Mouse (Mus musculus) heart, postnatal 0 days (tissue): Measurements from ENCODE around the gene Tex2. TPM values are rescaled to one million over a fixed set of nuclear protein-coding genes. Genes with fewer than 3 reads are reported as not detected.

Source experiments
- ATAC-seq: fragments of 200-750 bp; cut with Nextera tagmentation; 2 replicates; pipeline ENCODE4 v1.8.0; 2017; ENCODE audit warnings: low read depth, moderate number of reproducible peaks, moderate library complexity; ENCODE audit not compliant: insufficient read depth
- DNase-seq: peaks from one replicate; pipeline ENCODE4 v3.0.0-alpha.2; 2016; ENCODE audit warnings: low spot score
- H3K27ac ChIP-seq: fragments of 300-500 bp; sonication (generic); 2 replicates; pipeline ENCODE4 v1.5.1; 2014; ENCODE audit warnings: low read depth, mild to moderate bottlenecking
- H3K27me3 ChIP-seq: fragments of 300-500 bp; sonication (generic); 2 replicates; pipeline ENCODE4 v1.6.1; 2014; ENCODE audit warnings: low read length, mixed read lengths; ENCODE audit not compliant: control insufficient read depth, insufficient read depth
- H3K36me3 ChIP-seq: fragments of 300-500 bp; sonication (generic); replicated peaks from 2 replicates; pipeline ENCODE4 v1.6.1; 2014; ENCODE audit warnings: low read length, mixed read lengths; ENCODE audit not compliant: control insufficient read depth, insufficient read depth
- H3K4me1 ChIP-seq: fragments of 300-500 bp; sonication (generic); 2 replicates; pipeline ENCODE4 v1.6.1; 2014; ENCODE audit warnings: antibody characterized with exemption; ENCODE audit not compliant: control insufficient read depth, insufficient read depth
- H3K4me2 ChIP-seq: fragments of 300-500 bp; sonication (generic); 2 replicates; pipeline ENCODE4 v1.6.1; 2014; ENCODE audit warnings: low read depth, mild to moderate bottlenecking, low read length, moderate library complexity
- H3K4me3 ChIP-seq: fragments of 300-500 bp; sonication (generic); 2 replicates; pipeline ENCODE4 v1.5.1; 2014; ENCODE audit warnings: low read depth, low read length
- H3K9ac ChIP-seq: fragments of 300-500 bp; sonication (generic); replicated peaks from 2 replicates; pipeline ENCODE4 v1.6.1; 2014; ENCODE audit warnings: low read depth, low read length, mixed read lengths
- H3K9me3 ChIP-seq: fragments of 300-500 bp; sonication (generic); replicated peaks from 2 replicates; pipeline ENCODE4 v1.6.1; 2016; ENCODE audit warnings: low read length; ENCODE audit not compliant: control insufficient read depth
- CTCF ChIP-seq: IDR thresholded peaks from 2 replicates; pipeline ENCODE4 v1.5.1; 2016; ENCODE audit warnings: antibody characterized with exemption, control low read depth, low read depth
- EP300 ChIP-seq: IDR thresholded peaks from 2 replicates; pipeline ENCODE4 v1.6.1; 2016; ENCODE audit warnings: antibody characterized with exemption, low read depth
- WGBS: fragments of 180-500 bp; shearing (Covaris S2); extraction: QIAGEN DNeasy Blood & Tissue Kit; methylation state at CpG from one replicate; pipeline ENCODE4 v1.1.7; 2014; 5-methylcytosine and 5-hydroxymethylcytosine counted together
- polyA plus RNA-seq: library from polyadenylated mRNA; unstranded; fragments of >200 nt; fragmentation: Nextera tagmentation; extraction: Ambion mirVana; gene quantifications from 2 replicates; pipeline ENCODE4 v1.2.1, GENCODE M21; 2015
- total RNA-seq: library from RNA; depleted of rRNA; stranded (reverse); fragments of >200 nt; gene quantifications from 2 replicates; pipeline ENCODE4 v1.2.3, GENCODE M21; 2014; ENCODE audit warnings: low replicate concordance

Gene Tex2
- total and polyA plus RNA-seq, 2 experiments from 2014 or later, result 14.0 to 37.4 TPM

DNA sequence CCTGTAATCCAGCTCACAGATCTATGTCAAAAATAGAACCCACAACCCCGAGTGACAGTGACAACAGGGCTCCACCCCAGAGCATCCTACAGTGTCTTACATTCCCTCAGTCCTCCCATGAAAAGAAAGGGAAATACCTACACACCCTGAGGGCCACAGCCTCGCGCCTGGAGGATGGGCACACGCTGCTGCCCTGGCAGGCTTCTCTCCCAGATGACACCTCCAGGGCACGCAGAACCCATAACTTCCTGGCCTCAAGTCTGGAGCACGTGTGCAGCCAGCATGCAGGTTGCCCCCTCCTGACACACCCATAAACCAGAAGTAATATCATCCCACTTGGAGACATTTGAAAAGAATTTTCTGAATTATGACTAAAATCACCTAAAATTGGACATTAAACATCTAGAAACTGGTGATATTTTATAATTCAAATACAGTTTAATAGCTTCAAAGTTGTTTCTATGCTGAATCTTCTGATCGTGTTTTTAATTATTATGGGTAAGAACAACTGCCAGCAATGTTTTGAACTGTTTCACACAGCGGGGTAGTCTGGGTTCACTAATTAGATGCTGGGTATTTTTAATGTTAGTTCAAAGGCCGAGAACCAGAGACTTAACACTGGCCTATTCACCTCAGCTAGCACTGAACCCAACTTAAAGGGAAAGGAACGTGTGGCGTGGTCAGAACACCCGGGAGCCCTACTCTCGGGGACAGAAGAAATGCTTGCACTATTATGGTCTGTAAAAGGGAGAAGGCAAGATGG lies 72.5 kb downstream of the Tex2 start:
- H3K36me3 ChIP-seq, result peaks cover 47% of the 10 kb centered on the region
- H3K27me3 ChIP-seq, result no peaks in the 10 kb centered on the region
- no peak overlapping the region for H3K4me3 ChIP-seq
- H3K9me3 ChIP-seq, result no peaks in the 10 kb centered on the region
- H3K9ac ChIP-seq, result no peak overlapping the region
- no peak overlapping the region for H3K4me2 ChIP-seq
- H3K4me1 ChIP-seq, result 0 out of 2 replicates have a peak, but pooled peaks cover 3% of the 10 kb centered on the region
- TF ChIP-seq CTCF, result no peak
- TF ChIP-seq EP300, result no peak
- H3K27ac ChIP-seq, result no peak overlapping the region
- no peak for DNase-seq
- 72% methylated on average over 13 of the region's 13 CpGs for WGBS
- ATAC-seq, result no peak

DNA sequence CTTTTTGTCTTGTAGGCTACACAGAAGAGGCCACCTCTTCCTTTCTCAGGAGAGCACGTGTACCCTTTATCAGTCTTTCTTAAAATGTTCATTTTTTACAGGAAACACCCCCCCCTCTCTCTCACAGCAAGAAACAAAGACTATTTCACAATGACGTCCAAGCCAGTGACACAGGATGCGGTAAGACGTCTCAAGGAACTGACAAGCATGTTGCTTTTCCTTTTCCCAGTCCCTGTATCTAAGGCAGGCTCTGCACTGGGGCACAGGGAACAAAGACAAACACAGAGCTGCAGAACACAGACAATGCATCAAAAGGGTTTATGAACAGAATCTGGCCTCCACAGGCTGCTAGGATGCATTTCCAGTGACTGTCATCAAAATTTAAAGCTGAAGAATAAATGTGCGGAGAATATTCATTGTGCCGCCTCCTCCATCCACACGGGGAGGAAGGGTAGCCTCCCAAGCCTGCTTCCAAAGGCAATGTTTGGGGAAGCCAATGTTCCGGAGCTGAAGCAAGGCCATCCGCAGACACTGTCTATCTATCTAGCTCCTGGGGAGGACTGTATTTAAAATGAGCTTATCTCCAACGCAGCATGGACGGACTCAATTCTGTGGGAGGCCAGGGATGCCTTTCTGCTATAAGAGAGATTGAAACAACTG lies 76.8 kb downstream of the Tex2 start:
- Histone ChIP-seq H3K9me3 (no peaks in the 10 kb centered on the region), H3K27me3 (no peaks in the 10 kb centered on the region), H3K4me1 (no peaks in the 10 kb centered on the region), H3K9ac (no peak overlapping the region), H3K4me2 (no peak overlapping the region), H3K4me3 (no peak overlapping the region), H3K36me3 (peaks cover 33% of the 10 kb centered on the region), H3K27ac (peak overlapping the region; percentile 82)
- ATAC-seq (peak; percentile 58), DNase-seq (peak; percentile 67)
- 47% methylated on average over 11 of the region's 11 CpGs for WGBS
- TF ChIP-seq CTCF (no peak), EP300 (no peak)

DNA sequence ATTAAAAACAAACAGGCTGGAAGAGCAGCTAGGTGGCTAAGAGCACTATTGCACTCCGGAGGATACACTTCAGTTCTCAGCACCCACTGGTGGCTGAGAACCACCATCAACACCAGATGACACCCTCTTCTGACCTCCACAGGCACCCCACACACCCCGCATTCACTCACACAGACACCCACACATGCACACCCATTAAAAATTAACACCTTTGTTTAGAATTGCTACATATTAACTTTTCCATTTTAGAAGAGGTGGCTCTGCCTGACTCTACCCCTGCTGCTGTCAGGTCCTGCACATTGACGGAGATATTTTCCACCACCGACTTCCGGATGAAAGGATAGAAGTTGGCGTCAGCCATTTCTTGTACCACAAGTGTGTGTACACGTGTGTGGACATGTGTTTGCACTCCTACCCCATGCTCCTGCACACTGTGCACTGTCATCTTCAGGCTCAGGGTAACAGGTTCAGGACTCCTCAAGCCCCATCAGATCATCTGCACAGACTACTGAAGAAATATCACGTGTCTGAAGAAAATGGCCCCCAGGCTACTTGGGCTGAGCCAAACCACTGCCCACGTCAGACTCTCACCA lies 77.5 kb downstream of the Tex2 start:
- TF ChIP-seq CTCF, result no peak
- TF ChIP-seq EP300, result no peak
- Histone ChIP-seq H3K36me3 (peaks cover 33% of the 10 kb centered on the region), H3K4me2 (no peak overlapping the region), H3K9me3 (no peaks in the 10 kb centered on the region), H3K4me3 (no peak overlapping the region), H3K27ac (peak overlapping the region; percentile 82), H3K9ac (no peak overlapping the region), H3K27me3 (no peaks in the 10 kb centered on the region), H3K4me1 (no peaks in the 10 kb centered on the region)
- ATAC-seq, result no peak
- 73% methylated on average over 9 of the region's 9 CpGs for WGBS
- no peak for DNase-seq

DNA sequence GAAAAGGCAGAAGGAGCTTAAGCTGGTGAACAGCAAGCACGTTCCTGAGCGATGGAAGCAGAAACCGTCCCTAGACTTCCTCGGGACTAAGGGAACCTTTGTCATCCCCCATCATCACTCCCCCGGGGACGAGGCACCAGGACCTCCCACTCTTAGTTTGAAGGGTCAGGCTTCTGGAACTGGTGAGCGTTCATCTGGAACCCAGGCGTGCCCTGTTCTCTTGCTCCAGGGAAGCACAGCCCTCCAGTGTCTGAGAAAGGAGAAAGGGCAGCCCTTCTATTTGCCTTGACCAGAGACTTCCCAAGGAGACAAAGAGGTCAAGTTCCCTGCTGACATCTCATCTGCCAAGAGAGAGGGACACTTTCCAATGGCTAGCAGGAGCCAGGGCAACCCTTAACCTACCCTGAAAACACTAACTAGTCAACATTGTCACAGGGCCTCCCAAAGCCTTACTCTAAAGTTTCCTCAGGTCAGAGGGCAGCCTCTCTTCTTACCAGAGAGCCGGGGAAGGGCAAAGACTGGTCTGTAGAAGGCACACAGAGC lies 80.9 kb downstream of the Tex2 start:
- no peak overlapping the region for H3K4me2 ChIP-seq
- no peak overlapping the region for H3K27ac ChIP-seq
- H3K36me3 ChIP-seq, result peaks cover 38% of the 10 kb centered on the region
- 84% methylated on average over 9 of the region's 9 CpGs for WGBS
- H3K4me1 ChIP-seq, result no peaks in the 10 kb centered on the region
- no peak overlapping the region for H3K4me3 ChIP-seq
- H3K9me3 ChIP-seq, result no peaks in the 10 kb centered on the region
- H3K9ac ChIP-seq, result no peak overlapping the region
- no peak for ATAC-seq
- TF ChIP-seq EP300 (no peak), CTCF (no peak)
- DNase-seq, result no peak
- no peaks in the 10 kb centered on the region for H3K27me3 ChIP-seq

DNA sequence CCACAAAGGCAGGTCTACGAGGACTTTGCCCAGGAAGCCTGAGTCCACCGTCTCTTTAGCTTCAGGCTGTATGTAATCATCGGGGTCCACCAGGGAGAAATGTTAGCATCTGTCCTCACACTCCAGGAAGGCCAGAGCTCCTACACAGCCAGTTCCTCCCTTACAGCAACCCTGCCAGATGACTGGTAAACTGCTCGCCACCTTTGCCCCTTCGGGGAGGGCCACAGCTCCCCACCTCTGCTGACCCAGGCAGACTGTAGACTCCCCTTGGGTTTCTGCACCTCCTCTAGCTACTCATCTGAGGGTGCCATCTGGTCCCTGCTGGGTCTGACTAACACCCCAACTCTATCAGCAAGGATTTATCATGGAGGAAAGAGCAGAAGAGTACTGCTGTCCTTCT lies 83.4 kb downstream of the Tex2 start:
- 76% methylated on average over 5 of the region's 5 CpGs for WGBS
- Histone ChIP-seq H3K4me2 (no peak overlapping the region), H3K27ac (no peak overlapping the region), H3K36me3 (peaks cover 46% of the 10 kb centered on the region), H3K4me3 (no peak overlapping the region), H3K9ac (no peak overlapping the region), H3K4me1 (no peaks in the 10 kb centered on the region), H3K9me3 (no peaks in the 10 kb centered on the region), H3K27me3 (no peaks in the 10 kb centered on the region)
- no peak for DNase-seq
- no peak for ATAC-seq
- no peak for TF ChIP-seq EP300
- no peak for TF ChIP-seq CTCF
